Mouse (Mus musculus) liver, postnatal 0 days (tissue): ENCODE results near the gene Dffa. TPM values are rescaled to one million over a fixed set of nuclear protein-coding genes. Genes with fewer than 3 reads are reported as not detected.

Experiments used
- ATAC-seq: fragments of 200-750 bp; cut with Nextera tagmentation; 2 replicates; pipeline ENCODE4 v1.8.0; 2017; ENCODE audit warnings: mild to moderate bottlenecking, moderate library complexity
- DNase-seq: peaks from one replicate; pipeline ENCODE4 v3.0.0-alpha.2; 2016
- H3K27ac ChIP-seq: fragments of 300-500 bp; sonication (generic); 2 replicates; pipeline ENCODE4 v1.5.1; 2014; ENCODE audit warnings: antibody characterized with exemption, moderate library complexity, mild to moderate bottlenecking, low read depth
- H3K27me3 ChIP-seq: fragments of 300-500 bp; sonication (generic); 2 replicates; pipeline ENCODE4 v1.6.1; 2014; ENCODE audit warnings: low read length, control low read depth, mixed read lengths; ENCODE audit not compliant: insufficient read depth
- H3K36me3 ChIP-seq: fragments of 300-500 bp; sonication (generic); replicated peaks from 2 replicates; pipeline ENCODE4 v1.6.1; 2014; ENCODE audit warnings: mild to moderate bottlenecking, control low read depth, low read length, moderate library complexity, mixed read lengths; ENCODE audit not compliant: insufficient read depth
- H3K4me1 ChIP-seq: fragments of 300-500 bp; sonication (generic); 2 replicates; pipeline ENCODE4 v1.6.1; 2014; ENCODE audit warnings: antibody characterized with exemption, mild to moderate bottlenecking, control low read depth; ENCODE audit not compliant: insufficient read depth
- H3K4me2 ChIP-seq: fragments of 300-500 bp; sonication (generic); 2 replicates; pipeline ENCODE4 v1.6.1; 2014; ENCODE audit warnings: low read depth, mild to moderate bottlenecking, low read length, moderate library complexity, mixed read lengths
- H3K4me3 ChIP-seq: fragments of 300-500 bp; sonication (generic); 2 replicates; pipeline ENCODE4 v1.5.1; 2014; ENCODE audit warnings: low read depth, low read length
- H3K9ac ChIP-seq: fragments of 300-500 bp; sonication (generic); replicated peaks from 2 replicates; pipeline ENCODE4 v1.6.1; 2014; ENCODE audit warnings: mild to moderate bottlenecking, moderate library complexity
- H3K9me3 ChIP-seq: fragments of 300-500 bp; sonication (generic); 2 replicates; pipeline ENCODE4 v1.6.1; 2016; ENCODE audit warnings: mild to moderate bottlenecking, control low read depth, low read length, mixed read lengths
- CTCF ChIP-seq: sonication (generic); IDR thresholded peaks from 2 replicates; pipeline ENCODE4 v1.5.1; 2016; ENCODE audit warnings: antibody characterized with exemption, low read depth
- EP300 ChIP-seq: IDR thresholded peaks from 2 replicates; pipeline ENCODE4 v1.6.1; 2016; ENCODE audit warnings: antibody characterized with exemption, low read depth, mild to moderate bottlenecking
- WGBS: fragments of 180-500 bp; shearing (Covaris S2); extraction: QIAGEN DNeasy Blood & Tissue Kit; methylation state at CpG from one replicate; pipeline ENCODE4 v1.1.7; 2014; ENCODE audit not compliant: insufficient replicate concordance; 5-methylcytosine and 5-hydroxymethylcytosine counted together
- polyA plus RNA-seq: library from polyadenylated mRNA; unstranded; fragments of >200 nt; fragmentation: Nextera tagmentation; extraction: Ambion mirVana; gene quantifications from 2 replicates; pipeline ENCODE4 v1.2.1, GENCODE M21; 2015

Dffa gene
- polyA plus RNA-seq, 1 experiment from 2014 or later = 13.4 TPM

- 68% methylated on average over 18 of the region's 18 CpGs for WGBS
Measured at GRCm38 (mm10) chr4:149128467-149128866, 24.5 kb downstream of the Dffa start.

GRCm38 (mm10) chr4:149131021-149131752 lies 27.2 kb downstream of the Dffa start:
- H3K36me3 ChIP-seq = 0 out of 2 replicates have a peak, but pooled peaks cover 2% of the 10 kb centered on the region
- H3K4me1 ChIP-seq = no peaks in the 10 kb centered on the region; the same call in 1 of the 2 replicates
- no peak for TF ChIP-seq CTCF
- no peak for TF ChIP-seq EP300
- H3K27me3 ChIP-seq = no peaks in the 10 kb centered on the region
- no peak overlapping the region for H3K4me3 ChIP-seq
- no peak for DNase-seq
- no peak overlapping the region for H3K9ac ChIP-seq
- WGBS = 85% methylated on average over 23 of the region's 23 CpGs
- no peaks in the 10 kb centered on the region for H3K9me3 ChIP-seq
- no peak for ATAC-seq
- H3K27ac ChIP-seq = no peak overlapping the region
- H3K4me2 ChIP-seq = no peak overlapping the region

More at GRCm38 (mm10) chr4:149128467-149128866, 24.5 kb downstream of the Dffa start:
- Histone ChIP-seq H3K36me3 (0 out of 2 replicates have a peak, but pooled peaks cover 2% of the 10 kb centered on the region), H3K4me2 (no peak overlapping the region), H3K9ac (no peak overlapping the region), H3K9me3 (no peaks in the 10 kb centered on the region), H3K27me3 (no peaks in the 10 kb centered on the region), H3K4me3 (no peak overlapping the region), H3K27ac (no peak overlapping the region), H3K4me1 (no peaks in the 10 kb centered on the region; the same call in 1 of the 2 replicates)
- DNase-seq (no peak), ATAC-seq (no peak)
- no peak for TF ChIP-seq EP300
- no peak for TF ChIP-seq CTCF

GRCm38 (mm10) chr4:149131789-149132565 lies 28.0 kb downstream of the Dffa start:
- Histone ChIP-seq H3K9ac (no peak overlapping the region), H3K36me3 (0 out of 2 replicates have a peak, but pooled peaks cover 2% of the 10 kb centered on the region), H3K27ac (peak overlapping the region; percentile 24; the same call in 1 of the 2 replicates), H3K27me3 (no peaks in the 10 kb centered on the region), H3K4me3 (no peak overlapping the region), H3K4me2 (peak overlapping the region; percentile 27; the same call in 1 of the 2 replicates), H3K9me3 (no peaks in the 10 kb centered on the region), H3K4me1 (peaks cover 8% of the 10 kb centered on the region)
- ATAC-seq (peak; percentile 51), DNase-seq (peak; percentile 54)
- WGBS = 62% methylated on average over 21 of the region's 21 CpGs
- TF ChIP-seq CTCF (no peak), EP300 (no peak)

- TF ChIP-seq EP300 = no peak
- TF ChIP-seq CTCF = no peak
- Histone ChIP-seq H3K4me3 (no peak overlapping the region), H3K36me3 (0 out of 2 replicates have a peak, but pooled peaks cover 2% of the 10 kb centered on the region), H3K4me1 (peaks cover 8% of the 10 kb centered on the region), H3K27ac (peak overlapping the region; percentile 39), H3K4me2 (no peak overlapping the region), H3K9me3 (no peaks in the 10 kb centered on the region), H3K27me3 (no peaks in the 10 kb centered on the region), H3K9ac (no peak overlapping the region)
- ATAC-seq (no peak), DNase-seq (no peak)
- 79% methylated on average over 5 of the region's 5 CpGs for WGBS
Measured at GRCm38 (mm10) chr4:149133395-149133794, 29.4 kb downstream of the Dffa start.

- H3K4me2 ChIP-seq = peak overlapping the region; percentile 86
- WGBS = 72% methylated on average over 18 of the region's 18 CpGs
Measured at GRCm38 (mm10) chr4:149136116-149136850, 32.3 kb downstream of the Dffa start.

More at GRCm38 (mm10) chr4:149136116-149136850, 32.3 kb downstream of the Dffa start:
- TF ChIP-seq EP300 (no peak), CTCF (no peak)
- no peaks in the 10 kb centered on the region for H3K9me3 ChIP-seq
- peak overlapping the region; percentile 79 for H3K4me3 ChIP-seq
- peaks cover 8% of the 10 kb centered on the region for H3K4me1 ChIP-seq
- H3K9ac ChIP-seq = peak overlapping the region; percentile 74
- DNase-seq = no peak
- H3K36me3 ChIP-seq = no peaks in the 10 kb centered on the region
- 0 out of 2 replicates have a peak overlapping the region, but pooled peaks have one; percentile 67 for H3K27ac ChIP-seq
- no peaks in the 10 kb centered on the region for H3K27me3 ChIP-seq
- ATAC-seq = no peak
